Mouse (Mus musculus): Measurements from ENCODE around the gene Capns2. TPM values are rescaled to one million over a fixed set of nuclear protein-coding genes. Genes with fewer than 3 reads are reported as not detected.

Gene Capns2
- polyA plus RNA-seq, 1 experiment from 2014 or later = not detected

- H3K4me3 ChIP-seq (replicated peaks; ENCODE audit: low read length) = no peak overlapping the region
- H3K36me3 ChIP-seq (ENCODE audit: control insufficient read depth, insufficient read depth) = no peaks in the 10 kb centered on the region
- H3K27me3 ChIP-seq (replicated peaks; ENCODE audit: control insufficient read depth, insufficient read depth, low read length) = no peaks in the 10 kb centered on the region
- ATAC-seq = no peak
- H3K4me1 ChIP-seq (replicated peaks; ENCODE audit: control insufficient read depth, insufficient read depth, low read length) = no peaks in the 10 kb centered on the region
- whole genome bisulfite sequencing = 71% methylated on average over 4 of the region's 4 CpGs
- no peak overlapping the region for H3K4me2 ChIP-seq (ENCODE audit: low read length)
- no peak overlapping the region for H3K9ac ChIP-seq (replicated peaks; ENCODE audit: low read depth, low read length)
- no peak overlapping the region for H3K27ac ChIP-seq (ENCODE audit: low read length)
- H3K9me3 ChIP-seq (ENCODE audit: control insufficient read depth, low read length) = no peaks in the 10 kb centered on the region
Observed at GRCm38 (mm10) chr8:92938056-92938455, 36.8 kb downstream of the Capns2 start.

DNA sequence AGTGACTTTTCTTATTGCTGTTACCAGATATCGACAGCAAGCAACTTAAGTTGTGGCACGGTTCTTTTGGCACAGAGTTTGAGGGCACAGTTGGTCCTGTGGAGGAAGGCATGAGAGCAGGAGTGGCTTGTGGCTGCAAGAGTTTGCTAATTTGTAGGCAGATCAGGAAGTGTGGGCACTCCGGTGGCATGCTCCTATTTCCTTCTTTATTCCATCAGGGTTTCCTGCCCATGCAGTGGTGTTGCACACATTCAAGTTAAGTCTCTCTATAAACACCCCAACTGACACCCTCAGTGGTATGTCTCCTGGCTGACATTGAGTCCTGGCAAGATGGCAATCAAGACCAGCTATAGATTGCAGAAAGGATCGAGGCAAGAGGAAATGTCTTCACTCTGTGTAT, 47.9 kb downstream of the Capns2 start:
- Histone ChIP-seq H3K27me3 (replicated peaks; ENCODE audit: control insufficient read depth, insufficient read depth, low read length) (no peaks in the 10 kb centered on the region), H3K9ac (replicated peaks; ENCODE audit: low read depth, low read length) (no peak overlapping the region), H3K4me2 (ENCODE audit: low read length) (no peak overlapping the region), H3K36me3 (ENCODE audit: control insufficient read depth, insufficient read depth) (no peaks in the 10 kb centered on the region), H3K27ac (ENCODE audit: low read length) (no peak overlapping the region), H3K4me3 (replicated peaks; ENCODE audit: low read length) (no peak overlapping the region), H3K9me3 (ENCODE audit: control insufficient read depth, low read length) (no peaks in the 10 kb centered on the region), H3K4me1 (replicated peaks; ENCODE audit: control insufficient read depth, insufficient read depth, low read length) (no peaks in the 10 kb centered on the region)
- ATAC-seq = no peak
- WGBS = 88% methylated on average over 4 of the region's 4 CpGs

DNA sequence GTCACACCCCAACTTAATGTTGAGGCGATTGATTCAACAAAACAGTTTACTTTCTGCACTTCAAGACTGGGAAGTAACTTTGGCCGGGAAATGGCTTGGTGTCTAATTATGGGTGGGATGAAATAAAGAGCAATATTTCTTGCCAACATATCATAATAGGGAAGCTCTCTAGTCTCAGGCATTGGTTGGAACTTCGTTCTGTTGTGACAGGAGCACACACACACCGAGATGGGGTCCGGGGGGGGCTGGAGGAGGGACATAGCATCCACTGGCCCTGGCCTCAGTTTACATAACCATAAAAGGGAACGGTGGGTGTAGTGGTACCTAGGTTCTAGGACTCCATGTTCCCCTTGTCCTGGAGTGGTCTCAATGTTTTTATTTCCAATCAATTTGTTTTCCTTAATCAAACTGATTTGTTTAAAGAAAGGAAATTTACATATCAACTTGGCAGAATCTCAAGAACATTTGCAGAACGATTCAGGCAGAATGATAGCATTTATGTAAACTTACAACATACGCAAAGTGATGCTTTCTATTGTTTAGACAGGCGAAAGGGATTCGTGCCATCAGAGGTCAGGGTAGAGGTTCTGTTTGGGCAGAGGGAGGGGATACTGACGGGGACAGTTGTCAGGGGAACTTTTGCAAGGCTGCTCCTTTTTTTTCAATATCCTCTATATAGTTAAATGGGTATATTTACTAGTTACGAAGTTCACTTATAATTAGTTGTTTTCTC, 49.6 kb downstream of the Capns2 start:
- ATAC-seq = no peak
- Histone ChIP-seq H3K9me3 (ENCODE audit: control insufficient read depth, low read length) (no peaks in the 10 kb centered on the region), H3K9ac (replicated peaks; ENCODE audit: low read depth, low read length) (no peak overlapping the region), H3K36me3 (ENCODE audit: control insufficient read depth, insufficient read depth) (no peaks in the 10 kb centered on the region), H3K4me2 (ENCODE audit: low read length) (no peak overlapping the region), H3K27ac (ENCODE audit: low read length) (no peak overlapping the region), H3K4me1 (replicated peaks; ENCODE audit: control insufficient read depth, insufficient read depth, low read length) (no peaks in the 10 kb centered on the region), H3K27me3 (replicated peaks; ENCODE audit: control insufficient read depth, insufficient read depth, low read length) (no peaks in the 10 kb centered on the region), H3K4me3 (replicated peaks; ENCODE audit: low read length) (no peak overlapping the region)
- 66% methylated on average over 12 of the region's 12 CpGs for WGBS

Small RNA genes lying within 50 kb of the gene (microRNA-seq; reads per million reads assigned to microRNA genes)
- gene Gm22151 = not detected

Other genes with a start within 250 kb of the Capns2 start
- gene Irx6, start 227.1 kb upstream of the Capns2 start, polyA plus RNA-seq (2015; fragmentation: Nextera tagmentation; extraction: Ambion mirVana) = 0.14 and 0.16 TPM in 2 replicates
- gene Mmp2, start 74.1 kb upstream of the Capns2 start, polyA plus RNA-seq (2015; fragmentation: Nextera tagmentation; extraction: Ambion mirVana) = 10.3 and 16.8 TPM in 2 replicates
- gene Lpcat2, start 46.1 kb upstream of the Capns2 start, polyA plus RNA-seq (2015; fragmentation: Nextera tagmentation; extraction: Ambion mirVana) = 5.5 and 7.3 TPM in 2 replicates
- not detected in 2 replicates for gene Slc6a2, start 58.7 kb downstream of the Capns2 start, polyA plus RNA-seq (2015; fragmentation: Nextera tagmentation; extraction: Ambion mirVana)
- gene Ces1a, start 146.8 kb downstream of the Capns2 start, polyA plus RNA-seq (2015; fragmentation: Nextera tagmentation; extraction: Ambion mirVana) = not detected in 2 replicates
- not detected in 2 replicates for gene Ces1b, start 178.6 kb downstream of the Capns2 start, polyA plus RNA-seq (2015; fragmentation: Nextera tagmentation; extraction: Ambion mirVana)
- gene Ces1c, start 229.9 kb downstream of the Capns2 start, polyA plus RNA-seq (2015; fragmentation: Nextera tagmentation; extraction: Ambion mirVana) = not detected in 2 replicates